Mouse (Mus musculus): ENCODE data around the gene Riiad1.

DNA sequence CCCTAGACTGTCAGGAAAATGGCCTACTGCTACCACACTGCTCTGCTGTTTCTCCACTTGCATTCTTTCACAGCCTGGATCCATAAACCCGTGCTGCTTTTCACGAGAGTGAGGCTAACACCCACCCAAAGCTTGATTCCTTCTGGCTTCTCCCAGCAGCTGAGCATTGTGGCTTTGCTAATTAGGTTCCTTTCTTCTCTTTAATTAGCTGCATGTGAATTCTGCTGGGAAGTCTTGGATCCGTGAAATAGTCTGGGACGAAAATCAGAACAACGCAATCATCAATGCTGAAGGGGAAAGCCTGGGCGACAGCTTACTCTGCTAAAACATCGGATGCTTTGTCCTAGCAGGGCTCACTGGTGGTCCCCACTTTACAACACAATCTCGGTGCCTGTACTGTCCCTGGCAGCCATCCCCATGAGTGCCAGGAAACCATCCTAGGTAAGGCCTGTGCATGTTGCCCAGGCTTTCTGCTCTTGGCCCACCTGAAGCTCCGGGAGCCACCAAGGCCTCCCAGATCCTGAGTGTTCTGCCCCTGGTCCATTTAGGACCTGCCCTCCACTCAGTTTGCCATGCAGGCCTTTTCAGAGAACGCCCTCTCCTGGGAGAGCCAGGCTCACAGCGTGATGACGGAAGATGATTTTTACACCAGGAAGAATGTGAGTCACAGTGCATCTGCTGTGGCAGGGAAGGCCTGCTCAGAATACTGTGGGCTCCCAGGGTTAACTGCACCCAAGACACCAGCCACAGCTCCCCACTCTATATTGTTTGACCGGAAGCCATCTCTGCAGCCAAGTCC lies 14.3 kb downstream of the Riiad1 start:
- TF ChIP-seq CTCF (IDR thresholded peaks at IDR 0.05; ENCODE audit: borderline replicate concordance, extremely low read depth, insufficient read depth, insufficient read length) = no peak
- TF ChIP-seq POLR2A (IDR thresholded peaks at IDR 0.05; ENCODE audit: borderline replicate concordance, extremely low read depth, insufficient read depth, insufficient read length, poor library complexity, severe bottlenecking) = no peak

Data from brain, embryonic 14.5 days (tissue).